Mouse (Mus musculus) liver, embryonic 16.5 days (tissue): Measurements from ENCODE around the gene Adgrl3. TPM values are rescaled to one million over a fixed set of nuclear protein-coding genes. Genes with fewer than 3 reads are reported as not detected.

Experiments used
- ATAC-seq: fragments of 200-750 bp; cut with Nextera tagmentation; 2 replicates; pipeline ENCODE4 v1.8.0; 2017; ENCODE audit warnings: low read depth, mild to moderate bottlenecking, moderate number of reproducible peaks, moderate library complexity
- H3K27ac ChIP-seq: fragments of 300-500 bp; sonication (generic); 2 replicates; pipeline ENCODE4 v1.5.1; 2014; ENCODE audit warnings: mild to moderate bottlenecking, low read length
- H3K27me3 ChIP-seq: fragments of 300-500 bp; sonication (generic); 2 replicates; pipeline ENCODE4 v1.6.1; 2014; ENCODE audit warnings: low read depth, low read length, mixed read lengths; ENCODE audit not compliant: control insufficient read depth, insufficient read depth
- H3K36me3 ChIP-seq: fragments of 300-500 bp; sonication (generic); 2 replicates; pipeline ENCODE4 v1.6.1; 2014; ENCODE audit warnings: mild to moderate bottlenecking; ENCODE audit not compliant: control insufficient read depth, insufficient read depth
- H3K4me1 ChIP-seq: fragments of 300-500 bp; sonication (generic); 2 replicates; pipeline ENCODE4 v1.6.1; 2014; ENCODE audit warnings: low read depth, low read length, mixed read lengths; ENCODE audit not compliant: control insufficient read depth
- H3K4me2 ChIP-seq: fragments of 300-500 bp; sonication (generic); 2 replicates; pipeline ENCODE4 v1.6.1; 2014; ENCODE audit warnings: low read depth, low read length, mixed read lengths
- H3K4me3 ChIP-seq: fragments of 300-500 bp; sonication (generic); 2 replicates; pipeline ENCODE4 v1.5.1; 2014; ENCODE audit warnings: low read depth, mild to moderate bottlenecking, low read length
- H3K9ac ChIP-seq: fragments of 300-500 bp; sonication (generic); 2 replicates; pipeline ENCODE4 v1.6.1; 2014; ENCODE audit warnings: low read depth, low read length
- H3K9me3 ChIP-seq: fragments of 300-500 bp; sonication (generic); replicated peaks from 2 replicates; pipeline ENCODE4 v1.6.1; 2016; ENCODE audit warnings: low read length; ENCODE audit not compliant: control insufficient read depth
- WGBS: fragments of 180-500 bp; shearing (Covaris S2); extraction: QIAGEN DNeasy Blood & Tissue Kit; methylation state at CpG from one replicate; pipeline ENCODE4 v1.1.7; 2014; ENCODE audit not compliant: insufficient replicate concordance; 5-methylcytosine and 5-hydroxymethylcytosine counted together
- polyA plus RNA-seq: library from polyadenylated mRNA; unstranded; fragments of >200 nt; fragmentation: Nextera tagmentation; extraction: Ambion mirVana; gene quantifications from 2 replicates; pipeline ENCODE4 v1.2.1, GENCODE M21; 2015

Gene Adgrl3
- polyA plus RNA-seq, 1 experiment from 2014 or later: 0.89 TPM

DNA sequence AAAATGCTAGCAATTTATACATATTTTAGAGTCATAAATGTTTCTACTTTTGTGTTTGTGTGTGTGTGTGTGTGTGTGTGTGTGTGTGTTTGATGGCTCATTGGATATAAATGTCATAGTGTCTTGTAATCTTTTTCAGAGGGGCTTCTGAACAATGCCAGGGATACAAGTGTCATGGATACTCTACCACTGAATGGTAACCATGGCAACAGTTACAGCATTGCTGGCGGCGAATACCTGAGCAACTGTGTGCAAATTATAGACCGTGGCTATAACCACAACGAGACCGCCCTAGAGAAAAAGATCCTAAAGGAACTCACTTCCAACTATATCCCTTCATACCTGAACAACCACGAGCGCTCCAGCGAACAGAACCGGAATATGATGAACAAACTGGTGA lies 774.2 kb downstream of the Adgrl3 start:
- Histone ChIP-seq H3K4me3 (no peak overlapping the region), H3K36me3 (no peaks in the 10 kb centered on the region), H3K9me3 (no peaks in the 10 kb centered on the region), H3K4me2 (no peak overlapping the region), H3K27me3 (no peaks in the 10 kb centered on the region), H3K4me1 (no peaks in the 10 kb centered on the region), H3K9ac (no peak overlapping the region), H3K27ac (no peak overlapping the region)
- no peak for ATAC-seq
- 89% methylated on average over 9 of the region's 9 CpGs for WGBS

DNA sequence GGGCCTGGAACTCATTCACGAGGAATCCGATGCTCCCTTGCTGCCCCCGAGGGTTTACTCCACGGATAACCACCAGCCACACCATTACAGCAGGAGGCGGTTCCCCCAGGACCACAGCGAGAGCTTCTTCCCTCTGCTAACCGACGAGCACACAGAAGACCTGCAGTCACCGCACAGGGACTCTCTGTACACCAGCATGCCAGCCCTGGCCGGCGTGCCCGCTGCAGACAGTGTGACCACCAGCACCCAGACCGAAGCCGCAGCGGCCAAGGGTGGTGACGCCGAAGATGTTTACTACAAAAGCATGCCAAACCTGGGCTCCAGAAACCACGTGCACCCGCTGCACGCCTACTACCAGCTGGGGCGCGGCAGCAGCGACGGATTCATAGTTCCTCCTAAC lies 774.7 kb downstream of the Adgrl3 start:
- H3K27ac ChIP-seq: no peak overlapping the region
- WGBS: 76% methylated on average over 24 of the region's 24 CpGs
- H3K4me3 ChIP-seq: no peak overlapping the region
- H3K9ac ChIP-seq: no peak overlapping the region
- ATAC-seq: no peak
- no peaks in the 10 kb centered on the region for H3K9me3 ChIP-seq
- H3K36me3 ChIP-seq: no peaks in the 10 kb centered on the region
- H3K4me2 ChIP-seq: no peak overlapping the region
- H3K27me3 ChIP-seq: no peaks in the 10 kb centered on the region
- no peaks in the 10 kb centered on the region for H3K4me1 ChIP-seq

- Histone ChIP-seq H3K9ac (no peak overlapping the region), H3K27me3 (no peaks in the 10 kb centered on the region), H3K9me3 (no peaks in the 10 kb centered on the region), H3K27ac (no peak overlapping the region), H3K4me2 (no peak overlapping the region), H3K4me3 (no peak overlapping the region), H3K4me1 (no peaks in the 10 kb centered on the region), H3K36me3 (no peaks in the 10 kb centered on the region)
- ATAC-seq: no peak
- WGBS: 57% methylated on average over 4 of the region's 4 CpGs
Observed at GRCm38 (mm10) chr5:81796128-81796527, 776.2 kb downstream of the Adgrl3 start.

- 65% methylated on average over 5 of the region's 5 CpGs for WGBS
- no peaks in the 10 kb centered on the region for H3K27me3 ChIP-seq
- no peaks in the 10 kb centered on the region for H3K4me1 ChIP-seq
- H3K27ac ChIP-seq: no peak overlapping the region
- ATAC-seq: no peak
- H3K9me3 ChIP-seq: no peaks in the 10 kb centered on the region
- H3K9ac ChIP-seq: no peak overlapping the region
- H3K4me2 ChIP-seq: no peak overlapping the region
- no peak overlapping the region for H3K4me3 ChIP-seq
- no peaks in the 10 kb centered on the region for H3K36me3 ChIP-seq
Observed at GRCm38 (mm10) chr5:81810966-81811365, 791.0 kb downstream of the Adgrl3 start.

DNA sequence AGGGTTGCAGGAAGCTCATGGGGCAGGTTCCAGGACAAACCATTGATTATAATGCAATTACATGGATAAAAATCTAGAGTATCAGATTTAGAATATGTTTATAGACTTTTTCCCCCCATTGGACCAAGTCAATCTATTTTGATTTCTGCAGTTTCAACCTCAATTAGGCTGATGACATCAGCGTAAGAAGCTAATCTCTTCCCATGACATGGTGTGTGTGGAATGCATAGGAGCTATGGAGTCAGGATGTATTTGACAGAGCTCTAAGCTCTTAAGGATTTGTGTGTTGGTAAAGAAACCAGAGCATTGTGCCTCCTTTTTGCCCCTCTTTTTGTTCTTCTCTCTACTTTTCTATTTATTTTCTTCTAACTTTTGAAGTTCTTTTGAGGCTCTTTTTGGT lies 812.1 kb downstream of the Adgrl3 start:
- H3K27me3 ChIP-seq: no peaks in the 10 kb centered on the region
- no peak overlapping the region for H3K27ac ChIP-seq
- H3K9me3 ChIP-seq: no peaks in the 10 kb centered on the region
- H3K4me1 ChIP-seq: no peaks in the 10 kb centered on the region
- no peaks in the 10 kb centered on the region for H3K36me3 ChIP-seq
- H3K9ac ChIP-seq: no peak overlapping the region
- H3K4me3 ChIP-seq: no peak overlapping the region
- no peak overlapping the region for H3K4me2 ChIP-seq
- ATAC-seq: no peak
- WGBS: 69% methylated on average over 1 of the region's 1 CpGs

DNA sequence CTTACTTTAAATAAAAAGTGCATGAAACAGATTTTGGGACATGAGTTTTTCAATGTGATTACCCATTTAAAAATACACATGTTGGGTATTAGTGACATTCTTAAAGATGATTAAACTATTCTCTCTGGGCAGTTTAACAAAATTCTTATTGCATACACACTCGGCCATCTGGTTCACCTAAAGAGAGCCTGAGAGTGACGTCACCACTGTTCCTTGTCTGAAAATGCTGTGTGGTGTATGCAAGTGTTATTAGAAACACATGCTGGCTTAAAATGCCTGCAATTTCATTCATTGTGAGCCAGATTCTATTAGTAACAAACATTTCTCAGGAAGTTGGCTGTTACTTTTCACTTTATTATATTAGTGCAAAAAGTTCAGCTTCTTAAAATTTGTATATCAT lies 812.7 kb downstream of the Adgrl3 start:
- no peak overlapping the region for H3K27ac ChIP-seq
- no peaks in the 10 kb centered on the region for H3K4me1 ChIP-seq
- no peaks in the 10 kb centered on the region for H3K36me3 ChIP-seq
- H3K27me3 ChIP-seq: no peaks in the 10 kb centered on the region
- H3K9me3 ChIP-seq: no peaks in the 10 kb centered on the region
- ATAC-seq: no peak
- no peak overlapping the region for H3K9ac ChIP-seq
- 62% methylated on average over 2 of the region's 2 CpGs for WGBS
- H3K4me3 ChIP-seq: no peak overlapping the region
- H3K4me2 ChIP-seq: no peak overlapping the region

DNA sequence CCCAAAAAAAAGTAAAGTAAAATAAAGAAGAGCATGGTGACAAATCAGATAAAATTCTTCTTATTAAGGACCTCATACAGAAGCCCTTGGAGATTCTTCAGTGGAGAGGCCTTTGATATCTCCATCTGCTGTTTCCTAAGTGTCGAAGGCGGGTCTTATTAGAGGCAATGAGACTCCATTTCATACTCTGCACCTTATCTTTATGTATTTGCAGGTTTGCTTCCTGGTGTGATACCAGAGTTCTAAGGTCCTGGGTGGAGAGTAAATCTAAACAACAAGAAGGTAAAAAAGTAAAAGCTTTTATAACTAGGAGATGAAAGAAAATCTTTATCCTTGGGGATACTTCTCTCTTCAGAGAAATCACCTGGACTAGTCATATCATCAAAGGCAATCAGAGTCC lies 817.9 kb downstream of the Adgrl3 start:
- Histone ChIP-seq H3K9ac (no peak overlapping the region), H3K4me3 (no peak overlapping the region), H3K4me1 (no peaks in the 10 kb centered on the region), H3K4me2 (no peak overlapping the region), H3K36me3 (no peaks in the 10 kb centered on the region), H3K9me3 (no peaks in the 10 kb centered on the region), H3K27me3 (no peaks in the 10 kb centered on the region), H3K27ac (no peak overlapping the region)
- WGBS: 67% methylated on average over 2 of the region's 2 CpGs
- ATAC-seq: no peak

- Histone ChIP-seq H3K9me3 (no peaks in the 10 kb centered on the region), H3K27me3 (no peaks in the 10 kb centered on the region), H3K4me1 (no peaks in the 10 kb centered on the region), H3K4me2 (no peak overlapping the region), H3K4me3 (no peak overlapping the region), H3K9ac (no peak overlapping the region), H3K27ac (no peak overlapping the region), H3K36me3 (no peaks in the 10 kb centered on the region)
- WGBS: 54% methylated on average over 4 of the region's 4 CpGs
- ATAC-seq: no peak
Observed at GRCm38 (mm10) chr5:81843798-81844197, 823.9 kb downstream of the Adgrl3 start.

DNA sequence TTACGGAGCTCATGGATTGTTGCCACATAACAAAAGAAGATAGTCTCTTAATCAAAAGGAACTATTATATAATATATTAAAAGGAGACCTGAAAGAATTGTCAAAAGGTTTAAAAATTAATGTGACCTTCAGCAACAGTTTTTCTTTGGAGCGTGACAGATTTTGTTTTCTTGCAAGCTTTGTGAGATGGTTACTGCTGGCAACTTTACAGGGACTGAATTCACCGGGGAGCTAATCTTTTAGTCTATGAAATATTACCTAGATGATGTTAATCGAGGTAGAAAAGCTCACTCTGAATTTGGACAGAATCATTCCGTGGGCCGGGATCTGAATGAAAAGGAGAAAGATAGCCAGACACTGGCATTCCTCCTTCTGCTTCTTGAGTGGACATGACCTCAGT lies 850.4 kb downstream of the Adgrl3 start:
- H3K9ac ChIP-seq: no peak overlapping the region
- H3K27ac ChIP-seq: no peak overlapping the region
- no peaks in the 10 kb centered on the region for H3K9me3 ChIP-seq
- WGBS: 71% methylated on average over 6 of the region's 6 CpGs
- H3K4me2 ChIP-seq: no peak overlapping the region
- H3K27me3 ChIP-seq: no peaks in the 10 kb centered on the region
- H3K4me3 ChIP-seq: no peak overlapping the region
- ATAC-seq: no peak
- no peaks in the 10 kb centered on the region for H3K36me3 ChIP-seq
- H3K4me1 ChIP-seq: no peaks in the 10 kb centered on the region
